ENCODE assay signal across 9 mouse cellular contexts in genomic region chr5:72505740-72506139, GRCm38 (mm10). TPM values are rescaled to one million over a fixed set of nuclear protein-coding genes. Genes with fewer than 3 reads are reported as not detected.
DNase-seq lines count a peak whose midpoint lies in the region; ATAC-seq and TF ChIP-seq lines count a peak whose summit lies in the region.
"Had no signal": no experiment of that assay in that cellular context is flagged by ENCODE, and none has a peak within 500 bp of the region (broad histone marks: within the 10 kb centered on the region; RNA-seq: fewer than 3 reads in every experiment).

No protein-coding gene starts in this region.

- DNase-seq in frontal cortex, postnatal 14 days (ENCODE audit: low spot score in 2 of 2), result no peak
- DNase-seq in lung, postnatal 0 days (ENCODE audit: low spot score), result peak; percentile 69
- DNase-seq in lung, adult 18-20 months, result no peak
- DNase-seq in embryonic facial prominence, embryonic 14.5 days (ENCODE audit: low spot score), result peak; percentile 52
- peak; percentile 14 for DNase-seq in retina, postnatal 7 days (ENCODE audit: low read depth, low spot score)
- DNase-seq in spleen, postnatal 36 days (ENCODE audit: low spot score in 2 of 2), result no peak
- no peak for DNase-seq in cerebellum, adult 18-20 months

- peaks cover 14% of the 10 kb centered on the region for H3K27me3 ChIP-seq in lung, postnatal 0 days (replicated peaks; ENCODE audit: insufficient read depth, low read length)
- peaks cover 32% of the 10 kb centered on the region for H3K27me3 ChIP-seq in embryonic facial prominence, embryonic 14.5 days (replicated peaks; ENCODE audit: control insufficient read depth, insufficient read depth, low read length)

- peak; percentile 69 for TF ChIP-seq CTCF in lung, postnatal 0 days (IDR thresholded peaks at IDR 0.05)

- no peak overlapping the region for H3K9ac ChIP-seq in lung, postnatal 0 days (replicated peaks; ENCODE audit: low read depth)
- no peak overlapping the region for H3K9ac ChIP-seq in embryonic facial prominence, embryonic 14.5 days (ENCODE audit: low read depth, low read length)

- H3K4me3 ChIP-seq in lung, postnatal 0 days (ENCODE audit: low read depth, low read length), result no peak overlapping the region
- no peak overlapping the region for H3K4me3 ChIP-seq in embryonic facial prominence, embryonic 14.5 days (ENCODE audit: low read depth, low read length)
- H3K4me3 ChIP-seq: megakaryocyte, embryonic 14.5 days had no signal

- H3K36me3 ChIP-seq in lung, postnatal 0 days (ENCODE audit: insufficient read depth, low read length), result no peaks in the 10 kb centered on the region
- no peaks in the 10 kb centered on the region for H3K36me3 ChIP-seq in embryonic facial prominence, embryonic 14.5 days (ENCODE audit: control insufficient read depth, insufficient read depth, low read length)

- 66% methylated on average over 5 of the region's 5 CpGs for WGBS in lung, postnatal 0 days
- WGBS in embryonic facial prominence, embryonic 14.5 days, result 72% methylated on average over 5 of the region's 5 CpGs

- H3K4me2 ChIP-seq in lung, postnatal 0 days (replicated peaks; ENCODE audit: low read depth, low read length), result no peak overlapping the region
- no peak overlapping the region for H3K4me2 ChIP-seq in embryonic facial prominence, embryonic 14.5 days (ENCODE audit: low read depth, low read length)

- ATAC-seq in frontal cortex, adult (ENCODE audit: low TSS enrichment), result peak; percentile 96
- 0 out of 2 replicates have a peak, but pooled peaks have one; percentile 8 for ATAC-seq in lung, postnatal 0 days
- ATAC-seq in embryonic facial prominence, embryonic 14.5 days (ENCODE audit: low read depth), result no peak

- H3K27ac ChIP-seq in lung, postnatal 0 days (ENCODE audit: low read length), result no peak overlapping the region
- no peak overlapping the region for H3K27ac ChIP-seq in embryonic facial prominence, embryonic 14.5 days (replicated peaks; ENCODE audit: low read depth, low read length)

- peaks cover 7% of the 10 kb centered on the region; the same call in 1 of the 2 replicates for H3K4me1 ChIP-seq in lung, postnatal 0 days (ENCODE audit: insufficient read depth, low read depth, low read length)
- H3K4me1 ChIP-seq in embryonic facial prominence, embryonic 14.5 days (ENCODE audit: control insufficient read depth, insufficient read depth, low read length), result peaks cover 17% of the 10 kb centered on the region

- TF ChIP-seq EP300 in lung, postnatal 0 days (IDR thresholded peaks at IDR 0.05), result no peak

- H3K9me3 ChIP-seq in lung, postnatal 0 days (ENCODE audit: low read length), result no peaks in the 10 kb centered on the region
- H3K9me3 ChIP-seq in embryonic facial prominence, embryonic 14.5 days (ENCODE audit: control insufficient read depth, low read length), result no peaks in the 10 kb centered on the region

RNA-seq across cellular contexts. Expression of gene Corin, which starts 1.5 kb away (rescaled TPM):
- polyA plus RNA-seq in lung, postnatal 0 days (2015; fragmentation: Nextera tagmentation; extraction: Ambion mirVana), result 0.85 and 1.1 TPM in 2 replicates
- 4.5 and 5.3 TPM in 2 replicates for polyA plus RNA-seq in embryonic facial prominence, embryonic 14.5 days (2014; fragmentation: Nextera tagmentation; extraction: Ambion mirVana)

RNA-seq across cellular contexts. Expression of gene Nfxl1, which starts 53.7 kb away (rescaled TPM):
- polyA plus RNA-seq in lung, postnatal 0 days (2015; fragmentation: Nextera tagmentation; extraction: Ambion mirVana), result 9.3 and 9.5 TPM in 2 replicates
- 20.9 and 26.2 TPM in 2 replicates for polyA plus RNA-seq in embryonic facial prominence, embryonic 14.5 days (2014; fragmentation: Nextera tagmentation; extraction: Ambion mirVana)

Comparison
In these comparisons a context has a peak if more than half of its experiments do, and no peak if none do; other contexts are left out.
1. DNase-seq: peak in lung, postnatal 0 days (single experiment), embryonic facial prominence, embryonic 14.5 days (single experiment) and retina, postnatal 7 days (single experiment); none in frontal cortex, postnatal 14 days (0 of 2), lung, adult 18-20 months (0 of 2), spleen, postnatal 36 days (0 of 2) and cerebellum, adult 18-20 months (0 of 2).